Mouse (Mus musculus) olfactory bulb, adult 2 months (tissue): ENCODE measurements around the gene Kcnb1.

ENCODE experiments used
- CTCF ChIP-seq: fragments of 200-500 bp; IDR thresholded peaks from 2 replicates; pipeline ENCODE4 v1.5.1; 2012; ENCODE audit warnings: low read depth, mild to moderate bottlenecking, low read length, moderate library complexity; ENCODE audit not compliant: insufficient read depth
- POLR2A ChIP-seq: fragments of 200-500 bp; IDR thresholded peaks from 2 replicates; pipeline ENCODE4 v1.6.1; 2012; ENCODE audit warnings: mild to moderate bottlenecking, low read depth, low read length, moderate library complexity; ENCODE audit not compliant: insufficient read depth

DNA sequence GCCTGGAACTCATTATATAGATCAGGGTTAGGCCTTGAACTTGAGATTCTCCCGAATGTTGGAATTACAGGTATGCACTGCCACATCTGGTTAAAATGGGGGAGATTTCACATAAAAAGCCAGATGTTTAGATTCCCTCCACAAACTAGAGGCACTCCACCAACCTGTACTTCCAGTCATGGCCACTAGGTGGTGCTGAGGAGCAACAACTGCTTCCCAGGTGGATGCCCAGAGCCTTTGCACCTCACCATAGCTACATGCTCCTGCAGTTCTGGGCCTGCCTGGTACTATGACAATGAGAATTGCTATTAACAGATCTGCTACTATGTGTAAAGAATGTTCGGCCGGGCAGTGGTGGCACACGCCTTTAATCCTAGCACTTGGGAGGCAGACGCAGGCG, 77.2 kb downstream of the Kcnb1 start:
- TF ChIP-seq CTCF (peak; percentile 55; the same call in 1 of the 2 replicates), POLR2A (no peak)
